Mouse (Mus musculus) thymus, adult 18-20 months (tissue): ENCODE measurements around the gene Smndc1.
"Not testable (repeated sequence)": the region's sequence is repeated elsewhere in the genome, so short reads cannot be mapped to it uniquely, and the experiment has no call there.

Source experiments
- DNase-seq, 2 experiments: peaks; one replicate each; pipeline ENCODE4 v3.0.0; 2022; ENCODE audit warnings: mixed read lengths in 2 of 2

The Smndc1 gene

DNA sequence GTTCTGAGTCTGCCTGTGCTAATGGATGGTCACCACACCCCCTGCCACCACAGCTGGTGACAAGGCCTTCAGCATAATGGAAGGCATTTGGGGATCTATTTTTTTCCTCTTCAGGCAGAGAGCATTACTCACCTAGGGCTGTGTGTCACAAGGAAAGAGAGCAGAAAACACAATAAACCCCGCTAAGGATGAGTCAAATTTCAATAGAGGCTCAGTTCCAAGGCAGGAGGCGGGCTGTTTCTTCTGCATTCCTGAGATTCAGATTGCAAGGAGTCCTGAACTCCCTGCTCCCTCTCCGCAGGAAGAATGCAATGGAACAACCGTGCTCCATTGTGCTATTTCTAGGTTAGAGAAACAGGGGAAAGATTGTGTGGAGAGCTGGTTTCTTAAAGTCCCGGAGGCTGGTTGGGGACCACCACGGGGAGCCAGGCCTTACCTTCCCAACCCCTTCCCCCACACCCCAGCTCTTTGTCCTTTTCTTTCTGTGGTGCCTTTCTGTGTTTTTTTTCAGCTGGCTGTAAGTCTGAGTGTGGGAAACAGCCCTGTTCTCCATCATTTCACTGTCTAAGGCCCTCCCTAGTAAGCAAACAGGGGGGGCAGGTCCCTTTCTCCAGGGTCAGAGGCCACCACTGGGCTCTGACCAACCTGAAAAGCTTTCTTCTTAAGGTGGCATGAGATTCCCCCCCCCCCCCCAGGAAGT lies 21.9 kb upstream of the Smndc1 start:
- no peak for DNase-seq

GRCm38 (mm10) chr19:53409663-53410307 lies 19.4 kb upstream of the Smndc1 start:
- DNase-seq: no peak

DNA sequence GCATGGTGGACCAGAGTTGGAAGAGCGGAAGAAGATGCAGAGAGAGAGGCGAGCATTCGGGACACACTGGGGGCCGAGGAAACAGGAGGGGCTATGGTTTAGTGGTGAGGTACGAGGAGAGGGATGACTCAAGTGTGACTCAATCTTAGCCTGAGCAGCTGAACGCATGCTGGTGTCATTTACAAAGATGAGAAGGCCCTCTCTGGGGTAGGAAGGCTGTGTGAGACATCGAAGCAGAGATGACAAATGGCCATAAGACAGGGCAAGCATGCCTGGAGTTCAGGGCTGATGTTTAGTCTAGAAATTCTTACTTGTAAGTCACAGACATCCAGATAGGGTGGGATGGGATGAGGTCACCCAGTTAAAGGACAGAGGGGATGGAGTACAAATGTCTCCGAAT lies 18.0 kb upstream of the Smndc1 start:
- DNase-seq: no peak

DNA sequence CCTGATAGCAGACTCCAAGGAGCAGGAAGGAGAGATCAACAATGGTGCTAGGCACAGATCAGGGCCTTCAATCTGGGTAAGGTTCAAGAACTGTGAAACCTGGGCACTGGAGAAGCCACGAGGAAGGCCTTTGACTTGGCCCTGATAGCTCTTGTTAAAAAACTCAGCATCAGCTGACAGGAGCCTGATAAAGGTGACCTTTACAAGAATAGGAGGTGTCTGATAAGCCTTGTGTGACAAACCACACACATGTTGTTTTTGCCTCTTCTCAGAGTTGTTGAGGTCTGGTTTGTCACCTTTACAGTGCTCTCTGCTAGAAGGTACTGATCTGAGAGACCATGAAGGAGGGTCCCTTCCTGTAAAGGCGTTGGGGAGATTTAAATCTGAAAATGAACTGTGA lies 17.0 kb upstream of the Smndc1 start:
- DNase-seq: no peak

DNA sequence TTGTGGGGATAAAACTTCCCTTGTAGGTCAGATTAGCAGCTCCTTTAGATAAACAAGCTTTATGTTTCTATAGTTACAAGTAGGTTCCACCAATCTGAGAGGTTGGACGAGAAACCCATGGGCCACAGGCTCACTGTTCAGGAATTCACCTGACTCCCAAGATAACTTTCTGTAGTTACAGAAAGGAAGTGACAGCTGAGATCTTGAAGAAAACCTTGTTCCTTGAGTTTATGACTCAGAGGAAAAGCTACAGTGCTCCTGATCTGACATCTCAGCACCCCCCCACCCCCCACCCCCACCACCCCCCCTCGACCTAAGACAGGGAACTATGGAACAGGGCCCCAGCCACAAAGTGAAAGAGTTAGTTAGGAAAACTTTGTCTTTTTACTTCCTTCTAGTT lies 15.4 kb upstream of the Smndc1 start:
- no peak for DNase-seq

DNA sequence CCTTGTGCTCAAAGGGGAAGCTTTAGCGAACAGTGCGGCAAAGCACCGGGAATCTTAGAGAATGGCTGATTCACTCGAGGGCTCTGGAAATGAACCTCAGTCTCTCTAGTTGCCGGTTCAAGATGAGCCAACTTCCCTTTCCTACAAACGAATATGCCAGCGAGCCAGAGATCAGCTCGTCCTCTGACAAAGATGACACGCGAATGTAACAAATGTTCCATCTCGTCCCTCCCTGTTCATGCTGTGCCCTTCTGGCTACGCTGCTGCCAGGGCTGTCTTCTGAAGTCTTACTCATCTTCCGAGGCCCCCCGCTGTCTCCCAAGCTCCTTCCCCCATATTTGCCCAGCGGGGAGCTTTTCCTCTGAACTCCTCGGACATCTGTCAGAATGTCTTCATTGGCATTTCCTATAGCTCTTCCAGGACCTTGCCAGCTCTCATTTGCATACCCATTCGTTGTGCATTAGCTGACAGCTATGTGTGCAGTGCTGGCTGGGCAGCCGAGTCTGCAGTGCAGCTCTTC lies 14.5 kb upstream of the Smndc1 start:
- no peak for DNase-seq

- no peak for DNase-seq
Measured at GRCm38 (mm10) chr19:53404219-53404836, 13.9 kb upstream of the Smndc1 start.

DNA sequence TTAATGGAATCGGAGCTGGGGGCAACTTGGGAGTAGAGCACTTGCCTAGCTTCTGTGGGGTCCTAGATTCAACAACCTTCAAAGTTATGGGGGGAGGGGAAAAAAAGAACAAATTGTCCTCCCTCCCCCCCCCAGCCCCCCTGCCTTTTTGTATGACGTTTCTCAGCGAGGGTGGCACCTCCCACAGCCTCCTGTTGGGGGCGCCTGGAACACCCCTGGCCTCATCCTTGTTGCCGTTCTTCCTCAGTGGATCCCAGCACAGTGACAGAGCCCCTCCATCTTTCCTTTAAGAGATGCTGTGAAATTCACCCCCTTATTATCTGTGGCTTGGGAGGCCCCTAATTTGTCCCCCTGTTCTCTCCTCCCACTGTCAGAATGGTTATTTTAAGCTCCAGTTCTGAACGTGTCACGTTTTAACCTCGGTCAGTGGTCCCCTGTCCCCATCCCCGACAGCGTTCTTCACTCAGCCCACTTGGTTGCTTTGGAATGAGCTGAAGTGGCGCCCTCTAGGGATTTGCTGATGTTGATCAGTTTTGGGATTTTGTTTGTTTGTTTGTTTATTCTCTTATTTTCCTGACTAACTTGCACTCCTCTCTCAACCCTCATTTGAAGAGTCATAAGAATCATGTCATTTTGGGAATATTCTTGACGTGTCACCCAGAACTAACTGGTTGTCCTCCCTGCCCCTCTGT lies 12.5 kb upstream of the Smndc1 start:
- no peak for DNase-seq

- no peak for DNase-seq
Measured at GRCm38 (mm10) chr19:53400332-53401110, 10.1 kb upstream of the Smndc1 start.

GRCm38 (mm10) chr19:53399213-53399612 lies 8.8 kb upstream of the Smndc1 start:
- DNase-seq: no peak

DNA sequence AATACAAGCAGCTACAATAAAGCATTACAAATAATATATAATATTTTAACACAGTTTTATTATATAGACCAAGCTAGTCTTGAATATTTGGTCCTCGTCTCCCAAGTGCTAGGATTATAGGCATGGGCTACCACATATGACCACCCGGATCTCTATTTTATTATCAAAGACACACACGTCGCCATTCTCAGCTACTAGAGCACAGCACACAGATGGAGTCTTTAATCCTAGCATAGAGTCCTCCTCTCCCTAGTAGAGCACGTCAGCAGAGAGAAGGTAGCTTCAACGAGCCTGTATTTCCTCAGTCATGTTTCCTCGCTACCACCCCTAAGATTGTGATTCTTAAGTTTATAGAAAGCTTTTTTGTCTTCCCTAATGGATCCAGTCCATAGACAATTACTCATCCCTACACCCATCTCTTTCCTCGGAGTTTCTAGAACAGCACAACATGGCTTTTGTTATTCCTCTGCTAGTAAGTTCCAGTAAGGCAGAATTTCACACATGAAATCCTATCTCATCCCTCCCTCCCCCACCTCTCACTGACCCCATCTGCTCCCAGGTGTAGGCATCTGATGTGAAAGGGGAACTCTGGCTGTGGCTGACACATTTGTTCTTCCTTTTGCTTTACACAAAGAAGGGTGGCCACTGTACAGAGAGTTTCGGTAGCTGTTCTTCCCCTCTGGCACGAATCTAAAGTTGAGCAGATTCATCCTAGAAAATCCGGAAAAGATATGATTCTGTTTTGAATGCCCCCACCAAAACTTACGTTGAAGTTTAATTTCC lies 7.3 kb upstream of the Smndc1 start:
- no peak for DNase-seq

DNA sequence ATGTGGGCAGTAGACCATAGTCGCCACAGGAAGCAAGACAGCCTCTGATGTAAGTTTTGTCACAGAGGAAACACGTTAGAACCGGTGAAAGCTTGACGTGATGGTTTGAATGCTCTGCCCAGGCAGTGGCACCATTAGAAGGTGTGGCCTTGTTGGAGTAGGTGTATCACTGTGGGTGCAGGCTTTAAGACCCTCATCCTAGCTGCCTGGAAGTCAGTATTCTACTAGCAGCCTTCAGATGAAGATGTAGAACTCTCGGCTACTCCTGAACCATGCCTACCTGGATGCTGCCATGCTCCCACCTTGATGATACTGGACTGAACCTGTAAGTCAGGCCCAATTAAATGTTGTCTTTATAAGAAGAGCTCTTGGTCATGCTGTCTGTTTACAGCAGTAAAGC lies 5.4 kb upstream of the Smndc1 start:
- not testable (repeated sequence) for DNase-seq

DNA sequence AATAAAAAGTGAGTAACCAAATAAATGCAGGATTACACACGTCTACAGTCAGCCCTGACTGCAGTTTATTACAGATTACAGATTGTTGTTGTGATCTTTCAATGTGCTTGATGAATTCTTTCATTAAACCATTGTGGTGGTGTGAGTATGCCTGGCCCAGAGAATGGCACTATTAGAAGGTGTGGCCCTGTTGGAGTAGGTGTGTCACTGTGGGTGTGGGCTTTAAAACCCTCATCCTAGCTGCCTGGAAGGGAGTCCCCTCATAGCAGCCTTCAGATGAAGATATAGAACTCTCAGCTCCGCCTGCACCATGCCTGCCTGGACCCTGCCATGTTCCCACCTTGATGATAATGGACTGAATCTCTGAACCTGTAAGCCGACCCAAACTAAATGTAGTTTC lies 4.6 kb upstream of the Smndc1 start:
- not testable (repeated sequence) for DNase-seq

DNA sequence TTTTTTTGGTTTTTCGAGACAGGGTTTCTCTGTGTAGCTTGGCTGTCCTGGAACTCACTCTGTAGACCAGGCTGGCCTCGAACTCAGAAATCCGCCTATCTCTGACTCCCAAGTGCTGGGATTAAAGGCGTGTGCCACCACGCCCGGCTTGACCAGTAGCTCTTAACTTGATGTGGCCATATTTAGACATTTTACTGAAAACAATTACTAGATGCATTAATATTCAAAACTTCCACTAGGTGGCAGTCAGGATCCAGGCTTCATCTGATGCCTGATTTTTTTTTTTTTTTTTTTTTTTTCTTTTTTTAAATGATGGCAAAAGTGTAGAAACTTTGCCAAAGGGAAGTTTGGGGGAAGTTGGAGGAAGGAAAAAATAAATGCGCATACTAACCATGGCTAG lies 4.2 kb upstream of the Smndc1 start:
- DNase-seq: no peak

DNA sequence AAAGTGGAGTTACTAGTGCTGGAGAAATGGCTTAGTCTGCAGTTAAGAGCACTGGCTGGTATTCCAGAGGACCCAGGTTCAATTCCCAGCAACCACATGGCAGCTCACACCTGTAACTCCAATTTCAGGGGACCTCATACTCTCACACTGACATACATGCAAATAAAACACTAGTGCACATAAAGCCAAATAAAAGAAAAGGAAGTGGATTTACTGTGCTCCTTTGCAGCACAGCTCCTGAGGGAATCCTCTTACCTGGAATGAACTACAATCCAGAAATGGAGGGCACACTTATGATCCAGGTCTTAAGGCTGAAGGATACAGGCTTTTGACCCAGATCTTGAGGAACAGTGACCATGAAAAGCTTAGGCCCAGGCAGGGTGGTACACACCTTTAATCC lies 3.3 kb upstream of the Smndc1 start:
- no peak for DNase-seq

GRCm38 (mm10) chr19:53392781-53393343 lies 2.5 kb upstream of the Smndc1 start:
- DNase-seq: no peak

GRCm38 (mm10) chr19:53391787-53392186 lies 1.4 kb upstream of the Smndc1 start:
- DNase-seq: no peak

DNA sequence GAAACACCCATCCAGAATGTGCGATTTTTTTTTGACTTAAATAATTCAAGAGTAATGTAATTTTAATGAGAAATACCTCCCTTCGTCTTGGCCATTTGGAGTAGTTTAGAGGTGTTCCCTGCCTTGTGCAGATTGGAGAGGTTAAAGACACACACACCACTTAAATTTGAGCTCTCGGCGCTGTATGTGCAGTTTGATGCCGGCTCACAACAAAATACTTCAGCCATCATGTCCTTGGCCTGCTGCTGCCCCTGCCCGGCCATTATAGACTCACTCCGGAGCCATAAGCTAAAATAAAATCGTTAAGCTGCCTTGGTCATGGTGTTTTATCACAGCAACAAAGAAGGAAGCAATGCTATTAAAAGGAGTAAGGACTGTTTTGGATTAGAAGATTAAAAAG lies 1.0 kb upstream of the Smndc1 start:
- DNase-seq: no peak

GRCm38 (mm10) chr19:53389851-53390431 lies 437 bp downstream of the Smndc1 start:
- DNase-seq: no peak

DNA sequence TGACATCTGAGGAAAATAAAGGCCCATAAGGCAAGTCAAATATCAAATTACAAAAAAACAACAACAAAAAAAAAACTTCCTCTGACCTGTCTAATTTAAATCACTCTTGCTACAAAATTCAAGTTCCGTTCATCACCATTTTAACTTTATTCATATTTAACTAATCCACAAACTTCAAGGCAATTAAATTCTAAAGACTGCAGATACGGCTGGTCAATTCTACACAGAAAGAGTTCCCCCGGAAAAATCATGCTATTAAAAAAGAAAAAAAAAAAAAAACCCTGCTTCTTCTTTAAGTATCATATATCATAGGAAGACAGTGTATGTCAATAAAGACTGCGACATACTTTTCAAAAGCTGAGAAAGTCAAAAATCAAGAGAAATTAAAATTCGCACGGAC lies 961 bp downstream of the Smndc1 start:
- no peak for DNase-seq

DNA sequence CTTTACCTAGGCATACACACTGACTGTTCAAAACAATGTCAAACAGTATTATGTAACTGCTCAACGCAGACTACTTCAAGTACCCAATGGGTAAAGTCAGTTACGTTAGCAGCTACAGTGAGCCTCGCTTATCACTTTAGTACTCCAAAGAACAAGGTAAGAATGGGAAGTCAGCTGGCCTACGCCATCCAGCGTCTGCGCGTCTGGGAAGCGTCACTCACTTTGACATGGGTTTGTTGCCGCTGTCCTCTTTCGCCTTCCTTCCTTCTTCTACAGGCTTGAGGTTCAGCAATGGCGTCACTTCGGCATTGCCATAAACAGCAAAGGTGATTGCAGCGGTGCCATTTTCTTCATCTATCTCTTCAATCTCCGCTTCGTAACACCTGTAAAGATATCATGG lies 7.0 kb downstream of the Smndc1 start:
- DNase-seq: no peak
